Mouse (Mus musculus): ENCODE data around the gene Rgp1. TPM values are rescaled to one million over a fixed set of nuclear protein-coding genes. Genes with fewer than 3 reads are reported as not detected.

Rgp1 gene
- polyA plus RNA-seq, 1 experiment: 27.9 TPM

- Histone ChIP-seq H3K27ac (ENCODE audit: insufficient read depth, low read length) (no peak overlapping the region), H3K9ac (ENCODE audit: low read depth, poor library complexity, severe bottlenecking) (0 out of 2 replicates have a peak overlapping the region, but pooled peaks have one; percentile 75), H3K4me1 (ENCODE audit: control insufficient read depth, insufficient read depth, low read length) (peaks cover 3% of the 10 kb centered on the region), H3K4me3 (ENCODE audit: low read depth, low read length) (no peak overlapping the region; the same call in 1 of the 2 replicates), H3K27me3 (ENCODE audit: control insufficient read depth, insufficient read depth, low read length, poor library complexity, severe bottlenecking) (no peaks in the 10 kb centered on the region), H3K9me3 (replicated peaks; ENCODE audit: control insufficient read depth, insufficient read depth, low read length, poor library complexity, severe bottlenecking) (no peaks in the 10 kb centered on the region), H3K36me3 (ENCODE audit: control insufficient read depth, insufficient read depth, low read length, poor library complexity, severe bottlenecking) (peaks cover 3% of the 10 kb centered on the region; the same call in 1 of the 2 replicates)
- TF ChIP-seq POLR2A (IDR thresholded peaks at IDR 0.05; ENCODE audit: insufficient read depth, low read length) (no peak), EP300 (IDR thresholded peaks at IDR 0.05; ENCODE audit: insufficient read depth, low read depth, low read length) (no peak), CTCF (IDR thresholded peaks at IDR 0.05; ENCODE audit: low read depth, low read length) (no peak)
Observed at GRCm38 (mm10) chr4:43577237-43577881, 1.2 kb upstream of the Rgp1 start.

GRCm38 (mm10) chr4:43579256-43579655 lies 741 bp downstream of the Rgp1 start:
- Histone ChIP-seq H3K27ac (ENCODE audit: insufficient read depth, low read length) (no peak overlapping the region), H3K9ac (ENCODE audit: low read depth, poor library complexity, severe bottlenecking) (peak overlapping the region; percentile 75), H3K36me3 (ENCODE audit: control insufficient read depth, insufficient read depth, low read length, poor library complexity, severe bottlenecking) (peaks cover 7% of the 10 kb centered on the region), H3K9me3 (replicated peaks; ENCODE audit: control insufficient read depth, insufficient read depth, low read length, poor library complexity, severe bottlenecking) (no peaks in the 10 kb centered on the region), H3K27me3 (ENCODE audit: control insufficient read depth, insufficient read depth, low read length, poor library complexity, severe bottlenecking) (no peaks in the 10 kb centered on the region), H3K4me3 (ENCODE audit: low read depth, low read length) (peak overlapping the region; percentile 91), H3K4me1 (ENCODE audit: control insufficient read depth, insufficient read depth, low read length) (peaks cover 3% of the 10 kb centered on the region)
- TF ChIP-seq CTCF (IDR thresholded peaks at IDR 0.05; ENCODE audit: low read depth, low read length): no peak
- no peak for TF ChIP-seq EP300 (IDR thresholded peaks at IDR 0.05; ENCODE audit: insufficient read depth, low read depth, low read length)
- no peak for TF ChIP-seq POLR2A (IDR thresholded peaks at IDR 0.05; ENCODE audit: insufficient read depth, low read length)

- TF ChIP-seq EP300 (IDR thresholded peaks at IDR 0.05; ENCODE audit: insufficient read depth, low read depth, low read length) (no peak), POLR2A (IDR thresholded peaks at IDR 0.05; ENCODE audit: insufficient read depth, low read length) (no peak), CTCF (IDR thresholded peaks at IDR 0.05; ENCODE audit: low read depth, low read length) (no peak)
- Histone ChIP-seq H3K9me3 (replicated peaks; ENCODE audit: control insufficient read depth, insufficient read depth, low read length, poor library complexity, severe bottlenecking) (no peaks in the 10 kb centered on the region), H3K4me3 (ENCODE audit: low read depth, low read length) (no peak overlapping the region), H3K27ac (ENCODE audit: insufficient read depth, low read length) (no peak overlapping the region), H3K9ac (ENCODE audit: low read depth, poor library complexity, severe bottlenecking) (no peak overlapping the region), H3K4me1 (ENCODE audit: control insufficient read depth, insufficient read depth, low read length) (peaks cover 3% of the 10 kb centered on the region), H3K36me3 (ENCODE audit: control insufficient read depth, insufficient read depth, low read length, poor library complexity, severe bottlenecking) (peaks cover 7% of the 10 kb centered on the region), H3K27me3 (ENCODE audit: control insufficient read depth, insufficient read depth, low read length, poor library complexity, severe bottlenecking) (no peaks in the 10 kb centered on the region)
Observed at GRCm38 (mm10) chr4:43579731-43580130, 1.2 kb downstream of the Rgp1 start.

- TF ChIP-seq CTCF (IDR thresholded peaks at IDR 0.05; ENCODE audit: low read depth, low read length): no peak
- no peak for TF ChIP-seq EP300 (IDR thresholded peaks at IDR 0.05; ENCODE audit: insufficient read depth, low read depth, low read length)
- TF ChIP-seq POLR2A (IDR thresholded peaks at IDR 0.05; ENCODE audit: insufficient read depth, low read length): no peak
Observed at GRCm38 (mm10) chr4:43580721-43581120, 2.2 kb downstream of the Rgp1 start.

GRCm38 (mm10) chr4:43581381-43581780 lies 2.9 kb downstream of the Rgp1 start:
- H3K27ac ChIP-seq (ENCODE audit: insufficient read depth, low read length): no peak overlapping the region
- TF ChIP-seq CTCF (IDR thresholded peaks at IDR 0.05; ENCODE audit: low read depth, low read length): no peak
- TF ChIP-seq POLR2A (IDR thresholded peaks at IDR 0.05; ENCODE audit: insufficient read depth, low read length): no peak
- no peak for TF ChIP-seq EP300 (IDR thresholded peaks at IDR 0.05; ENCODE audit: insufficient read depth, low read depth, low read length)
- peaks cover 2% of the 10 kb centered on the region for H3K4me1 ChIP-seq (ENCODE audit: control insufficient read depth, insufficient read depth, low read length)
- H3K4me3 ChIP-seq (ENCODE audit: low read depth, low read length): no peak overlapping the region
- no peaks in the 10 kb centered on the region for H3K27me3 ChIP-seq (ENCODE audit: control insufficient read depth, insufficient read depth, low read length, poor library complexity, severe bottlenecking)
- no peaks in the 10 kb centered on the region for H3K9me3 ChIP-seq (replicated peaks; ENCODE audit: control insufficient read depth, insufficient read depth, low read length, poor library complexity, severe bottlenecking)
- peaks cover 7% of the 10 kb centered on the region for H3K36me3 ChIP-seq (ENCODE audit: control insufficient read depth, insufficient read depth, low read length, poor library complexity, severe bottlenecking)
- H3K9ac ChIP-seq (ENCODE audit: low read depth, poor library complexity, severe bottlenecking): no peak overlapping the region

More at GRCm38 (mm10) chr4:43580721-43581120, 2.2 kb downstream of the Rgp1 start:
- peaks cover 7% of the 10 kb centered on the region for H3K36me3 ChIP-seq (ENCODE audit: control insufficient read depth, insufficient read depth, low read length, poor library complexity, severe bottlenecking)
- H3K4me1 ChIP-seq (ENCODE audit: control insufficient read depth, insufficient read depth, low read length): peaks cover 2% of the 10 kb centered on the region
- H3K9ac ChIP-seq (ENCODE audit: low read depth, poor library complexity, severe bottlenecking): no peak overlapping the region
- no peaks in the 10 kb centered on the region for H3K9me3 ChIP-seq (replicated peaks; ENCODE audit: control insufficient read depth, insufficient read depth, low read length, poor library complexity, severe bottlenecking)
- no peaks in the 10 kb centered on the region for H3K27me3 ChIP-seq (ENCODE audit: control insufficient read depth, insufficient read depth, low read length, poor library complexity, severe bottlenecking)
- H3K4me3 ChIP-seq (ENCODE audit: low read depth, low read length): no peak overlapping the region
- no peak overlapping the region for H3K27ac ChIP-seq (ENCODE audit: insufficient read depth, low read length)

GRCm38 (mm10) chr4:43582241-43582640 lies 3.7 kb downstream of the Rgp1 start:
- H3K4me3 ChIP-seq (ENCODE audit: low read depth, low read length): no peak overlapping the region
- H3K27me3 ChIP-seq (ENCODE audit: control insufficient read depth, insufficient read depth, low read length, poor library complexity, severe bottlenecking): no peaks in the 10 kb centered on the region
- H3K9ac ChIP-seq (ENCODE audit: low read depth, poor library complexity, severe bottlenecking): no peak overlapping the region
- no peaks in the 10 kb centered on the region for H3K4me1 ChIP-seq (ENCODE audit: control insufficient read depth, insufficient read depth, low read length)
- TF ChIP-seq POLR2A (IDR thresholded peaks at IDR 0.05; ENCODE audit: insufficient read depth, low read length) (no peak), CTCF (IDR thresholded peaks at IDR 0.05; ENCODE audit: low read depth, low read length) (no peak), EP300 (IDR thresholded peaks at IDR 0.05; ENCODE audit: insufficient read depth, low read depth, low read length) (no peak)
- no peak overlapping the region for H3K27ac ChIP-seq (ENCODE audit: insufficient read depth, low read length)
- H3K9me3 ChIP-seq (replicated peaks; ENCODE audit: control insufficient read depth, insufficient read depth, low read length, poor library complexity, severe bottlenecking): no peaks in the 10 kb centered on the region
- H3K36me3 ChIP-seq (ENCODE audit: control insufficient read depth, insufficient read depth, low read length, poor library complexity, severe bottlenecking): peaks cover 7% of the 10 kb centered on the region

All from ES-Bruce4 (cell line).